Mouse (Mus musculus) Patski (cell line): ENCODE measurements around the gene Galk2. TPM values are rescaled to one million over a fixed set of nuclear protein-coding genes. Genes with fewer than 3 reads are reported as not detected.

Source experiments
- ATAC-seq: fragments of 100-300 bp; one replicate; pipeline ENCODE4 v1.8.0; 2021
- CTCF ChIA-PET: fragments of 350-600 bp; sonication (Branson Sonifier 250); formaldehyde crosslinking; loops from one replicate; lab custom pipeline; 2022; ENCODE audit warnings: inconsistent platforms; lab: Charles Lee
- POLR2A ChIA-PET: fragments of 350-600 bp; sonication (Branson Sonifier 250); formaldehyde crosslinking; loops from one replicate; lab custom pipeline; 2022; ENCODE audit warnings: antibody characterized with exemption, inconsistent platforms; lab: Charles Lee
- DNase-seq: peaks from one replicate; pipeline ENCODE4 v3.0.0-alpha.2; 2011; ENCODE audit warnings: low read depth, low spot score
- H3K27me3 ChIP-seq: fragments of 371-371 bp; one replicate; pipeline ENCODE4 v1.5.1; 2021
- CTCF ChIP-seq: fragments of 100-300 bp; IDR thresholded peaks from one replicate; pipeline ENCODE4 v1.5.1; 2021
- in situ Hi-C: fragments of 300-500 bp; cut with MboI; formaldehyde crosslinking; loops from 3 replicates; pipeline ENCODE4 v1.11.1; 2018; ENCODE audit warnings: low pct_unique_long_range_greater_than_20kb, mixed read lengths
- polyA plus RNA-seq: library from polyadenylated mRNA; unstranded; gene quantifications from one replicate; pipeline ENCODE4 v1.2.3, GENCODE M21; 2021

Gene Galk2
- polyA plus RNA-seq, 1 experiment from 2014 or later, result 69.1 TPM

DNA sequence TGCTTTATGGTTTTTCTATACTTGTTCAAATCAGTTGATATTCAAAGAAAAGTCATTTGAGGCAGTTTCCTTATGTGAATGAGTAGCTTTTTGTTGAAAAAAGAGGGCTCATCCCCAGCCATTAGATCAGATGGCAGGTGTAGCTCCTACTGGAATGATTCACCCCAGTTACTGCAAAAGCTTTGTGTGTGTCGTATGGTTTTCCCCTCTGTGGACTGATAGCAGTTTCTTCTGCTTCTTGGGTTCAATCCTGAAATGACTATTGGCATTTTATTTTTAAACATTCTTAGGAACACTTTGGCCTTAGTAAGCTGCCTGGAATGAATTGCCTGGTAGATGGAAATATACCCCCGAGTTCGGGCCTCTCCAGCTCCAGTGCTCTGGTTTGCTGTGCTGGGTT, 37.4 kb downstream of the Galk2 start:
- TF ChIP-seq CTCF, result no peak
- no peak for DNase-seq
- in situ Hi-C loops, result loop anchor here (5.0 kb wide), 2 partner anchors 136 to 466 kb away; partner anchors contain the start of gene Fgf7
- ATAC-seq, result no peak
- no peaks in the 10 kb centered on the region for H3K27me3 ChIP-seq
- CTCF ChIA-PET, result interaction anchor here (1.4 to 1.9 kb wide), 2 partner anchors 136 to 138 kb away, joined by 3 to 7 read pairs; partner anchors contain the start of gene Fgf7
- POLR2A ChIA-PET, result interaction anchor here (0.6 to 0.7 kb wide), 2 partner anchors 10 to 13 kb away, joined by 3 to 5 read pairs; no protein-coding TSS in a partner anchor

GRCm38 (mm10) chr2:125900797-125901410, 42.0 kb downstream of the Galk2 start:
- ATAC-seq (no peak), DNase-seq (no peak)
- ChIA-PET CTCF (interaction anchor here (1.3 to 3.1 kb wide), 2 partner anchors 12 to 13 kb away, joined by 6 to 10 read pairs; no protein-coding TSS in a partner anchor), POLR2A (no interaction called here)
- in situ Hi-C loops, result no loop called here
- TF ChIP-seq CTCF, result no peak
- H3K27me3 ChIP-seq, result no peaks in the 10 kb centered on the region

DNA sequence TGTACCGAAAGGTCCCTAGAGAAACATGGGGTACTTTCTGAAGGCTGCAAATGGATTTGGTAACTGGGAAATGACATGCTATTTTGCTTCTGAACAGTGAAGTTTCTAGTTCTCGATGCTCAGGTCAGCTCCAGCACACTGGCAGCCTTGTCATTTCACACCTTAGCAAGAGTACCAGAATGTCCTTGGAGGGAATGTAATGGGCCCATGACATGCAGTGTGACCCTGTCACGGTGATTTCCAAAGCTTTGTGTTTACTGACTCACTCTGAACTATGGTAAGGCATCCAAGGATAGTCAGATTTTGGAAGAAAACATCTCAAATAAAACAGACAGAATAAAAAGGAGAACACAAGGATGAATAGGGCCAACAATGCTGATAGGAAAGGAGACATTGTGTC, 42.5 kb downstream of the Galk2 start:
- no peaks in the 10 kb centered on the region for H3K27me3 ChIP-seq
- DNase-seq (no peak), ATAC-seq (no peak)
- in situ Hi-C loops, result no loop called here
- POLR2A ChIA-PET, result no interaction called here
- no peak for TF ChIP-seq CTCF
- CTCF ChIA-PET, result interaction anchor here (1.3 to 3.1 kb wide), 2 partner anchors 11 to 13 kb away, joined by 6 to 10 read pairs; no protein-coding TSS in a partner anchor

DNA sequence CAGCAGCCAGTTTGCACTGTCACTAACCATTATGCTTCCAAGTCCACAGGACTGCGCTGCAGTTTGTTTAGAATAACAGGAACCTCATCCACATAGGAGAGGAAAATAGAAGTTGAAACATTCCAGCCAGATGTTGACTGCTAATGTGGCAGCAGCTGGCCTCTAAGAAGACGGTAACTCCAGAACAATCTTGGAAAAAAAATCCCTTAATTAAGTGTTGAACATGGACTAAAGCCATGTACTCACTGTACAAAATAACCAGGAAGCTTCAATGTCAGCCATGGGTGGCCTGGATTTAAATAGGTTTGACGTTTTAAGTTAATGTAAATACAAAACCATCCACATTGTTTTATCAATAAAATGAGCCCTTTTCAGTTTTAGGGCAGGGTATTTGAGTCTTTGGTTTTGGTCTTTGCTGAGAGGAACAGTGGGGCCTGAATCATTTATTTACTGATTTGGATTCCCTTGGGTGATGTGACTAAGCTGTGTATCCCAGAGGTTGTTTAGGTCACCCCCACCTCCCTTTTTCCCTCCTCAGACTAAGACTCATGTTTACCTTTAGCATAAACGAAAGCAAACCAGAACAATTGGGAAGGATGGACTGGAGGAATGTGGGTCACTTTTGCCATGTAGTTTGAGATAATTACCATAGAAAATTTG, 47.6 kb downstream of the Galk2 start:
- TF ChIP-seq CTCF, result no peak
- ChIA-PET CTCF (no interaction called here), POLR2A (interaction anchor here (0.7 kb wide), 1 partner anchor 10 kb away, joined by 5 read pairs; no protein-coding TSS in a partner anchor)
- in situ Hi-C loops, result no loop called here
- ATAC-seq (no peak), DNase-seq (no peak)
- no peaks in the 10 kb centered on the region for H3K27me3 ChIP-seq

- TF ChIP-seq CTCF, result no peak
- no peak for DNase-seq
- ChIA-PET POLR2A (interaction anchor here (0.5 kb wide), 1 partner anchor 124 kb away, joined by 3 read pairs; no protein-coding TSS in a partner anchor), CTCF (no interaction called here)
- H3K27me3 ChIP-seq, result no peaks in the 10 kb centered on the region
- in situ Hi-C loops, result no loop called here
- ATAC-seq, result no peak
Observed at GRCm38 (mm10) chr2:125907580-125908255, 48.8 kb downstream of the Galk2 start.

- H3K27me3 ChIP-seq, result no peaks in the 10 kb centered on the region
- DNase-seq (no peak), ATAC-seq (no peak)
- TF ChIP-seq CTCF, result no peak
- in situ Hi-C loops, result no loop called here
- ChIA-PET CTCF (interaction anchor here (0.8 to 1.6 kb wide), 3 partner anchors 12 to 450 kb away, joined by 3 to 10 read pairs (median 4); no protein-coding TSS in a partner anchor), POLR2A (no interaction called here)
Observed at GRCm38 (mm10) chr2:125914167-125914566, 55.3 kb downstream of the Galk2 start.

DNA sequence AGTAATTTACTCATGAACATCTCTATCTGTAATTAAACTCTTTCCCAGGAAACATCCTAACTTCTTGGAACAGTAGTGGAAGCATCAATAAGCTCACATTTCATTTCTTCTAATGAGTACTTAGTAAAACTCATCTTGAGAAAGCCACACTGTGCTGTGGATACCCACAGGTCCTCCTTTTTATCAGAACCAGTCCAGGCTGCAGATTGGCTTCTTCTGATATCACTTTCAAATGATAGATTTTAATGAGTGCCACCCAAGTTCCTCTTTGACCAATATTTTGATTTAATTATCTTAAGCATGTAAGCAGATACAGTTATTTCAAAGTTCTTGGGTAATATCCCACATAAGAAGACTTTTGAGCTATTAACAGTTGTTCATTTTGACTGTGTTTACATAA, 55.8 kb downstream of the Galk2 start:
- H3K27me3 ChIP-seq, result no peaks in the 10 kb centered on the region
- no peak for DNase-seq
- ATAC-seq, result no peak
- POLR2A ChIA-PET, result no interaction called here
- in situ Hi-C loops, result no loop called here
- CTCF ChIA-PET, result interaction anchor here (0.8 to 1.6 kb wide), 3 partner anchors 13 to 25 kb away, joined by 3 to 10 read pairs (median 3); no protein-coding TSS in a partner anchor
- no peak for TF ChIP-seq CTCF

GRCm38 (mm10) chr2:125916652-125917296, 57.9 kb downstream of the Galk2 start:
- ChIA-PET POLR2A (no interaction called here), CTCF (interaction anchor here (1.2 kb wide), 1 partner anchor 115 kb away, joined by 3 read pairs; no protein-coding TSS in a partner anchor)
- no peaks in the 10 kb centered on the region for H3K27me3 ChIP-seq
- DNase-seq, result no peak
- no peak for ATAC-seq
- in situ Hi-C loops, result no loop called here
- no peak for TF ChIP-seq CTCF

- in situ Hi-C loops, result no loop called here
- ATAC-seq, result no peak
- ChIA-PET CTCF (interaction anchor here (1.2 to 1.4 kb wide), 3 partner anchors 14 to 114 kb away, joined by 3 read pairs; no protein-coding TSS in a partner anchor), POLR2A (no interaction called here)
- DNase-seq, result no peak
- no peaks in the 10 kb centered on the region for H3K27me3 ChIP-seq
- no peak for TF ChIP-seq CTCF
Observed at GRCm38 (mm10) chr2:125917297-125917679, 58.4 kb downstream of the Galk2 start.

DNA sequence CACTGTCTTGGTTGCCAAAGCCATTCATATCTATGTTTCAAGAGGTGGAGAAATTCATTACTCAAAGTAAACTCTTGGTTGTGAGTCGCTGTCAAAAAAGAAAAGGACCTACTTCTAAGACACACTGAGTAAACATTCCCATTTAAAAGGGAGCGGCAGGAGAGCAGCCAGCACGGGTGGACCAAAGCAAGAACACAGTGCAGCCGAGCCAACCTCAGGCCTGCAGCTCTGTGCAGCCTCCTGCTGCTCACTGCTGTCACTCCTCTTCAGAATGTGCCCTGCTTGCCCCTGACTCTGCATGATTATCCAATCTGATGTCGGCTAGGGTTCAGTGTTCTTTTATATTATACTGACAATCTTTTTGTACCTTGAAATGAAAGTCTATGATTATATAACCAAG, 62.4 kb downstream of the Galk2 start:
- CTCF ChIA-PET, result interaction anchor here (1.8 kb wide), 1 partner anchor 19 kb away, joined by 5 read pairs; no protein-coding TSS in a partner anchor
- POLR2A ChIA-PET, result no interaction called here
- no peak for TF ChIP-seq CTCF
- ATAC-seq (no peak), DNase-seq (no peak)
- H3K27me3 ChIP-seq, result no peaks in the 10 kb centered on the region
- in situ Hi-C loops, result no loop called here
